Mouse (Mus musculus): ENCODE results near the gene Oprd1.

Gene Oprd1

GRCm38 (mm10) chr4:132144080-132144841 lies at the start of gene Oprd1:
Oprd1 (minus strand) TSS chr4:132144486.
- DNase-seq (ENCODE audit: low read depth, low spot score) = no peak

- no peak for DNase-seq (ENCODE audit: low read depth, low spot score)
Measured at GRCm38 (mm10) chr4:132187826-132188401, 43.6 kb upstream of the Oprd1 start.

DNA sequence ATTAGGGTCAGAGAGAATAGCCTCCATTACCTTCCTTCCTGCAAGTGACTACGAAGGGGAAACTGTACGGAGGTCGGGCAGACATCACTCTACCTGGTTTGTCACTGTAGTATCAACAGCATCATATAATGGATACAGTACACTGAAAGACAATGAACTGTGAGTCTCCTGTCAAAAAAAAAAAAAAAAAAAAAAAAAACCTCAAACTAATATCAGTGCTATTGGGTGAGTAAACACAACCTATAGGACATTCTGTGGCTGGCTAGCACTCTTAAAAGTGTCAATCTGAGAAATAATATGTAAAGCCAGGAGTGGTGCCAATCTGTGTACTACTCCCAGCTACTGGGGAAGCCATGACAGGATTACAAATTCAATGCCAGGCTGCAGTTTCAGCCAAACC lies 38.9 kb upstream of the Oprd1 start:
- DNase-seq (ENCODE audit: low read depth, low spot score) = no peak

DNA sequence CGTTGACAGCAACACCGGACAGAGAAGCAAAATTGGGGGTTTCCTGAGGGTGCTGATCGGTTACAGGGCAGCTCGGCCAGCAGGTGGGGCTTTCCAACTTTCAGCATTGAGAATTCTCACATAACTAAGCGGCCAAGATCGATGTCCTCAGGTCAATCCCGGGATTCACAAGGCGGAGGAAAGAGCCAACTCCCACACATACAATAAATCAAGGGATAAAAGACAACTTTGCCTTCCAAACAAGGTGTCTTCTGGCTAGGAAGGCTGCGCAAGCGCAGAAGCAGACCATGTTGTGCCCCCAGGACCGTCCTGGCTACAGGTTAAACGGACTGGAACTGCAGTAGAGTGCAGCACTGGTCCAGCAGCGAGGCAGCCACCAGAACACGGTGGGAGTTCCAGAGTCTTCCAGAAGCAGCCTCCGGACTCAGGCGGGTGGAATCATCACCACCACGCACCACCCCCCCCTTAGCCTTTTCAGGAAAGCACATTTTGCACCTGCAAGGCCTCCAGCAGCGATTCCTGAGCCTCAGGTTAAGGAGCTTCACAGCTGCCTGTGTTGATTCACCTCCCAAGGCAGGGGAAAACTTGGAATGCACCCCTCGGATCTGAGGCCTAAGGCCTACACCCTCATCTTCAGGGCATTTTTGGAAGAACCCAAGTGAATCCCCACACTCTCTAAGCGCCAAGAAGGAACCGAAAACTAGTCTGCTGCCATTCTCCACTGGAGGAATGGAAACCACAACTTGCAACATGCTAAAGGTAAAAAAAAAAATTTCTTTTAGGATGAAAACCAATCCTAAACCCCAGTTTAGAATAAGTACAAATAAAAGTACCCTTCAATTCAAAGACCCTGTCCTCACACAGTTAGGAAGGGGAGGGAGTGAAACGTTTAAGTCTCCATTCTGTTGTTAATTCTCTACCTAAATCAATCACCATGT lies 37.7 kb upstream of the Oprd1 start:
- no peak for DNase-seq (ENCODE audit: low read depth, low spot score)

- peak; percentile 50 for DNase-seq (ENCODE audit: low read depth, low spot score)
Measured at GRCm38 (mm10) chr4:132180710-132181109, 36.4 kb upstream of the Oprd1 start.

GRCm38 (mm10) chr4:132178630-132179059 lies 34.4 kb upstream of the Oprd1 start:
- DNase-seq (ENCODE audit: low read depth, low spot score) = peak; percentile 82

- DNase-seq (ENCODE audit: low read depth, low spot score) = no peak
Measured at GRCm38 (mm10) chr4:132176474-132176873, 32.2 kb upstream of the Oprd1 start.

GRCm38 (mm10) chr4:132170891-132171290 lies 26.6 kb upstream of the Oprd1 start:
- no peak for DNase-seq (ENCODE audit: low read depth, low spot score)

DNA sequence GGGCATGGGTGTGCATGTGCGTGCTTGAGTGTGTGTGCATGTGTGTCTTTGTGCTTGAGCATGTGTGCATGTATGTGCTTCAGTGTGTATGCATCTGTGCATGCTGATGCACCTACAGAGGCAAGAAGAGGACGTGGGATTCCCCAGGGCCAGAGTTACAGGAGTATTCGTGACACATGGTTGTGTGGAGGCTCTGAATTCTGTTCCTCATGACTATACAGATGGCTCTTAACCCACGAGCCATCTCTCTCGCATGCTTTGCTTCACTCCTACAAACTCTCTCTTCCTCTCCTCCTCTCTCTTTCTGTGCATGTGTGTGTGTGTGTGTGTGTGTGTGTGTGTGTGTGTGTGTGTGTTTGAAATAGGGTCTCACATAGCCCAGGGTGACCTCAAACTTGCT lies 25.5 kb upstream of the Oprd1 start:
- no peak for DNase-seq (ENCODE audit: low read depth, low spot score)

GRCm38 (mm10) chr4:132169271-132169670 lies 25.0 kb upstream of the Oprd1 start:
- DNase-seq (ENCODE audit: low read depth, low spot score) = no peak

DNA sequence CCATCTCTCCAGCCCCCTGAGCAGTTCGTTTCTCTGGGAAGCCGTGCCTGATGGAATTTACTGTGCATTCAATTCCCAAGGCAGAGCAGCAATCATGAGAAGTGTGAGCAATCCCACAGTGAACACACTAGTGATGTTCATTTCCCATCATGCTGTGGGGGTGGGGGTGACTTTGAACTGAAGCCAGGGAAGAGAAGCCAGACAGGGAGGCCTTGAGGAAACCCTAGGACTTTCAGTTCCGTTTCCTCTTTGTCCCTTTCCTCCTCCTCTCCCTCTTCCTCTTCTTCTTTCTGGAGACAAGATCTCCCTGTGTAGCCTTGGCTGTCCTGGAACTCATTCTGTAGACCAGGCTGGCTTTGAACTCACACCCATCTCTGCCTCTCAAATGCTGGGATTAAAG lies 23.1 kb upstream of the Oprd1 start:
- no peak for DNase-seq (ENCODE audit: low read depth, low spot score)

DNA sequence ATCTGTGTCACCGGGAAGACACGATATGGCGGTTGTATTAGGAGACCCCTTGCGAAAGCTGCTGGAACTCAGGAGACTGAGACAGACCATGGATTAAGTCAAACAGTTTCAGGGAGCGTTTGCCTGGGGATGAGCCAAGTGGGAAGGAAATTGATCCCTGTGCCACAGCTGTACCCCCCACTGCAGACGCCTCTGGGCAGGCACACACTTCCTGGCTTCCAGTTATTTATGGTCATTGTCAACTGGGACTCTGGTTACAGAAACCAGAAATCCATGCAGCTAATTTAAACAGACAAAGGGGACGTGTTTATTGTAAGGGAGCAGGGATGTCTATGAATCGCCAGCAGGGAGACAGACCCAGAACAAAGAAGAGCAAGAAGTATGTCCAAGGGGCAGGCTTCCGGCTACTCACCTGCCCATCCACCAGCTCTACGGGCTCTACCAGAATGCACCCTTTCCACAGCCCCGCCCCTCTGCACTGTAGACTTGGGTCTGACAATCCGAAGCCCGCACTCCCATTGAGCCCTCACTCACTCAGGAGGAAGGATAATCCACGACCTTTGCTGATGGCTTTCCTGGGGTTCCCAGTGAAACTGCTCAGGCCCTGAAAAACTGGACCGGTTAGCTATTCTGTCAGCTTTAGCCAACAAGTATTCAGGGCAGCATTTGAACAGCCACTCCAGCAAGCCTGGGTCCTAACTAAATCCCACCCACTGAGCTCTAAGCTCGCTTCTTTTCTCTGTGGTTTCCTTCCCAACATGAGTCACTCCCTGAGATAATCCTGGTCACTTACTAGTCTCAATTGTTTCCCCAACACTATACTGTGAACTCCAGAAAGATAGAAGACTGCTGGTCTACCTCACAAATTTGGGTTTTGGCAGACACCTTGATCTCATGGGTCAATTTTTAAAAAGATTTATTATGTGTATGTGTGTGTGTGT lies 22.3 kb upstream of the Oprd1 start:
- DNase-seq (ENCODE audit: low read depth, low spot score) = no peak

DNA sequence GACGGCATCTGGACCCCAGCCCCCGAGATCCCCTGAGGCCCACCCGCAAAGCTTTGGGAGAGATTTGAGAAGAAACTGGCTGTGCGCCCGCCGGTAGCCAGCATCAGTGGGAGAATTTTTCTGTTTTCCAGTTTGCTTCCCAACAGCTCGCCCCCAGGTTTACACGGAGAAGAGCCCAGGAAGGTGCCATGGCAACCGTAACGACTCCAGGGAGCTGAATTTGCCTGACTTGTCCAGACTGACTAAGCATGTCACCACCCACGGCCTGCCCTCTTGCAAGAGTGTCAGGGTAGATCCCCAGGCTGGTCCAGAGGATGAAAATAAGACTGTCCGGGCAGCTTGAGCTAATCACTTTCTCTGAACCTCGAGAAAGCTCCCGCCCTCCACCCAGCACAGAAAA lies 21.4 kb upstream of the Oprd1 start:
- DNase-seq (ENCODE audit: low read depth, low spot score) = no peak

- DNase-seq (ENCODE audit: low read depth, low spot score) = no peak
Measured at GRCm38 (mm10) chr4:132156941-132157622, 12.8 kb upstream of the Oprd1 start.

DNA sequence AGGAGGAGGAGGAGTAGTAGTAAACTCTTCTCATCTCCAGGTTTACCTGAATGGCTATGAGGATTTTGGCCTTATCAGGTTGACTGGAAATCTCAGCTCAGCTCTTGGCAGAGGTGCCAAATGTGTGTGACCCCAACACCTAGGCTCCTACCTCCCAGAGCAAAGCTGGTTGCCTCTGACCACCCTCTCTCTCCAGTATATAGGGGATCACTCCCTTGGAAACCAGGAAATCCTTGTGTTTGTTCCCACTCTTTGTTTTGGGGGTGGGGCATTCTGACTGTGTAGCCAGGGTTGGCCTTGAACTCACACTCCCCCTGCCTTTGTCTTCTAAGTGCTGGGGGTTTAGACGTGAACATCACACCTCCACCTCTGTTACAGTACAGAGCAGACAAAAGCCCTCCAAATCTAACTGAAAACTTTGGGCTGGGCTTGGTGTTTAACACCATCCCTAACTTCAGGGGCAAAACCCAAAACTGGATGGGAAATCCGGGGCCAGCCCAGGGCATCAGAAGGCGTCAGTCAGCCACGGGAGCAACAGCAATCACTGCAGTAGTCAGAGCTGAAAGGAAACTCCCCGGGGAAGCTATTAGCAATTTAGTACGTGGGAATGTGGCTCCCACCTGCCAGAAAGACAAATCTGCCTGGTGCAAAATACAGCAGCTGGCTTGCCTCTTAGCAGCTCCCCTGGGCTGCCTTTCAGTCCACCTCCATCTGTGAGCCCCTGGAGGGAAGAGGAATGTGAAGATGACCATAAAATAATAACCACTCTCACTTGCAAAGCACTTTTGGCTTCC lies 10.8 kb upstream of the Oprd1 start:
- DNase-seq (ENCODE audit: low read depth, low spot score) = no peak

GRCm38 (mm10) chr4:132151673-132152072 lies 7.4 kb upstream of the Oprd1 start:
- no peak for DNase-seq (ENCODE audit: low read depth, low spot score)

DNA sequence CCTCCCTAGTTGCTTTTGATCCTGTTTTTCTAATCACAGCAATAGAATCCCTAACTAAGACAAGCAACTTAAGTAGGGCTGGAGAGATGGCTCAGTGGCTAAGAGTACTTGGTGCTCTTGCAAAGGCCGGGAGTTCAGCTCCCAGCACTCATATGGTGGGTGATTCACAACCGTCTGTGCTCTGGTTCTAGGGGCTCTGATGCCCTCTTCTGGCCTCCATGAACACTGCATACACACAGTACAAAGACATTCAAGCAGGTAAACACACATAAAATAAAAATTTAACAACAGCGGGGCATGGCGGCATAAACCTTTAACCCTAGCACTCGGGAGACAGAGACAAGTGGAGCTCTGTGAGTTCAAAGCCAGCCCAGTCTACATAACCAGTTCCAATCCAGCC lies 1.9 kb upstream of the Oprd1 start:
- DNase-seq (ENCODE audit: low read depth, low spot score) = no peak

DNA sequence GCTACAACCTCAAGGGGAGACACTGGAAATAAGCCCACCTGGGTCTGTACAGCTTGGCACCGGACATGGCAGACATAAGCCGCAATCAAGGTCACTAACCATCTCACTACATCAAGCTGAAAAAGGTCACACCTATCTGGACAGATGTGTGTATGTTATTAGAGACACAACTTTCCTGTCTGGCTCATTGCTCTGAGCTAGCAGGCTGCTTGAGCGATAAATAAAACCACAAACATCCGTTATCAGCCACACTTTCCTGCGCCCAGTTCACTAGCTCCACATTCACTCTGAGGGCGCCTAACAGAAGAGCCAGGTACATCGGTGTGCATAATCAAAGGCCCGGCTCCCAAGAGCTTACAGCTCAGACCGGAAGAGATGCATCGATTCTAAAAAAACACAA lies 806 bp upstream of the Oprd1 start:
- no peak for DNase-seq (ENCODE audit: low read depth, low spot score)

- no peak for DNase-seq (ENCODE audit: low read depth, low spot score)
Measured at GRCm38 (mm10) chr4:132138640-132139039, 5.6 kb downstream of the Oprd1 start.

GRCm38 (mm10) chr4:132137013-132137412 lies 7.3 kb downstream of the Oprd1 start:
- DNase-seq (ENCODE audit: low read depth, low spot score) = no peak

Data from forelimb bud, embryonic 11.5 days (tissue).